Mouse (Mus musculus) megakaryocyte, embryonic 14.5 days (primary cell): ENCODE results near the gene Mcm9.

Experiments used
- FLI1 ChIP-seq: IDR thresholded peaks from 2 replicates; pipeline ENCODE4 v1.6.1; 2012; ENCODE audit warnings: low read length, inconsistent platforms, mixed read lengths
- GATA1 ChIP-seq: IDR thresholded peaks from 3 replicates; pipeline ENCODE4 v1.6.1; 2012; ENCODE audit warnings: mixed read lengths, low read length, inconsistent platforms, borderline replicate concordance

- TF ChIP-seq GATA1: no peak
- no peak for TF ChIP-seq FLI1
These were observed 92.6 kb downstream of the Mcm9 start for GRCm38 (mm10) chr10:53537596-53537995.
